Mouse (Mus musculus) liver, embryonic 14 days (tissue): ENCODE measurements around the gene Insl3. TPM values are rescaled to one million over a fixed set of nuclear protein-coding genes. Genes with fewer than 3 reads are reported as not detected.

ENCODE experiments used
- polyA plus RNA-seq: library from polyadenylated mRNA; depleted of rRNA; stranded (reverse); fragments of >200 nt; gene quantifications from 2 replicates; pipeline ENCODE4 v1.2.3, GENCODE M21; 2012; rRNA removed

Insl3 gene
- 0.70 and 1.2 TPM in 2 replicates for polyA plus RNA-seq

DNA sequence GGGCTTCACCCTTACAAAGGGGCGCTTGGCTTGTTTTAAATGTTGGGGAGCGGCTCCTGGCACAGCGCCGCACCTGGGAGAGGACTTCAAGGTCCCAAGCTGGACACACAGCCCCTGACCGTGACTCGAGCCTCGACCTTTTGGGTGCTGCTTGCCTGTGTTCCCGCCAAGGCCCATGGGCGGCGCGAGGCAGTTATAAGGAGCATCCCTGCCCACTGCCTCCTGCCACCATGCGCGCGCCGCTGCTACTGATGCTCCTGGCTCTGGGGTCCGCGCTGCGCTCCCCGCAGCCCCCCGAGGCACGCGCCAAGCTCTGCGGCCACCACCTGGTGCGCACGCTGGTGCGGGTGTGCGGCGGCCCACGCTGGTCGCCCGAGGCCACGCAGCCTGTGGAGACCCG is at the start of gene Insl3:
Insl3 (plus strand) TSS at position 187 of the 400 bp plus-strand sequence.

GRCm38 (mm10) chr8:71671549-71671965 is 17.5 kb upstream of the Insl3 start, which contains the start of gene Unc13a:
Gene Unc13a, minus strand, starts transcription at chr8:71671757.

GRCm38 (mm10) chr8:71676020-71676741 is 12.8 kb upstream of the Insl3 start, which contains the start of gene Jak3:
Gene Jak3, plus strand, starts transcription at chr8:71676296.

DNA sequence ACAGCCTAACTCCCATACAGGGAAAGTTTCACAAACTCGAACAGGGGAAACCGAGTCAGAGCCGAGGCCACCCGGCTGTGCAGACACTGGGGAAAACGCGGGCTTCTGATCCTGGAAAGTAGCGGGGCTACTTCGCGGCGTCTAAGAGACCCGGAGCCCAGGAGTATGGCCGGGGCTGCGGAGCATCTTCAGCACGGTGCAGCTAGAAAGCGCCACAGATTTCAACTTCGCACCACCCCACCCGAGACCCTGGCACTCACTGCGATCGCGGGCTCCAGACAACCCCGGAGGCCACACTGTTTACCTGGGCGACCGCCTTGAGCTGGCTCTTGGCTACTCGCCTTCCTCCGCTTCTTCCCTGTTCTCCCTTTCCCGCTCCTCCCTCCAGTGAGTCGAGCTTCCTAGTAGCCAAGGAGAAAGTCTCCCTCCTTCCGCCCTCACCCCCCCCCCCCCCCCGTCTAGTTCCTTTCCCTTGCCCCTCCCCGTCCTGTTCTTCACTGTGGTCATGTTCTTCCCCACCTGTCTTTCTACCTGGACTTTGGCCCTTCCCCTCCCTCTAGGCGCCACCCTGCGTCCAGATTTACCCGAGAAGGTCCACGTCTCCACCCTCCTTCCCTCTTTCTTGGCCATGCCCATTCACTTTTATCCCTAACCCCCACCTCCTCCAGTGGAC is 12.5 kb downstream of the Insl3 start, which contains the start of gene B3gnt3:
B3gnt3 (minus strand) TSS at position 376 of the 673 bp plus-strand sequence.

GRCm38 (mm10) chr8:71725122-71725924 is 36.3 kb downstream of the Insl3 start, which contains the start of gene Fcho1:
Gene Fcho1, minus strand, starts transcription at chr8:71725716.

Other genes starting within 250 kb of the Insl3 start
- 6.4 and 6.5 TPM in 2 replicates for gene Abhd8, start 225.6 kb upstream of the Insl3 start, polyA plus RNA-seq
- 39.4 and 44.7 TPM in 2 replicates for gene Mrpl34, start 224.3 kb upstream of the Insl3 start, polyA plus RNA-seq
- gene Dda1, start 220.0 kb upstream of the Insl3 start, polyA plus RNA-seq: 21.8 and 25.0 TPM in 2 replicates
- 1.3 and 1.8 TPM in 2 replicates for gene Ano8, start 203.3 kb upstream of the Insl3 start, polyA plus RNA-seq
- gene Gtpbp3, start 201.1 kb upstream of the Insl3 start, polyA plus RNA-seq: 8.4 and 8.9 TPM in 2 replicates
- 15.8 TPM in 2 replicates for gene Plvap, start 177.5 kb upstream of the Insl3 start, polyA plus RNA-seq
- 0.12 and 0.18 TPM in 2 replicates for gene Ccdc194, start 163.5 kb upstream of the Insl3 start, polyA plus RNA-seq
- gene Bst2, start 151.8 kb upstream of the Insl3 start, polyA plus RNA-seq: 47.6 and 62.9 TPM in 2 replicates
- 24.0 and 26.3 TPM in 2 replicates for gene Mvb12a, start 146.3 kb upstream of the Insl3 start, polyA plus RNA-seq
- gene Tmem221, start 130.3 kb upstream of the Insl3 start, polyA plus RNA-seq: 0.17 and 0.28 TPM in 2 replicates
- gene Nxnl1, start 122.6 kb upstream of the Insl3 start, polyA plus RNA-seq: not detected in 2 replicates
- gene Slc27a1, start 120.3 kb upstream of the Insl3 start, polyA plus RNA-seq: 1.6 and 1.9 TPM in 2 replicates
- gene Pgls, start 97.0 kb upstream of the Insl3 start, polyA plus RNA-seq: 40.2 and 45.8 TPM in 2 replicates
- gene Fam129c, start 91.6 kb upstream of the Insl3 start, polyA plus RNA-seq: 0.89 and 1.0 TPM in 2 replicates
- 30.1 and 32.1 TPM in 2 replicates for gene Colgalt1, start 78.2 kb upstream of the Insl3 start, polyA plus RNA-seq
- gene Unc13a, start 17.5 kb upstream of the Insl3 start, polyA plus RNA-seq: 0.08 and 0.20 TPM in 2 replicates
- gene Jak3, start 12.9 kb upstream of the Insl3 start, polyA plus RNA-seq: 3.4 and 4.0 TPM in 2 replicates
- gene B3gnt3, start 12.6 kb downstream of the Insl3 start, polyA plus RNA-seq: 1.7 and 1.9 TPM in 2 replicates
- gene Fcho1, start 36.5 kb downstream of the Insl3 start, polyA plus RNA-seq: 21.1 and 24.4 TPM in 2 replicates
- 0.40 and 0.55 TPM in 2 replicates for gene Zfp709, start 192.8 kb downstream of the Insl3 start, polyA plus RNA-seq
- 0.53 and 0.68 TPM in 2 replicates for gene Zfp882, start 219.4 kb downstream of the Insl3 start, polyA plus RNA-seq
- 5.6 and 6.4 TPM in 2 replicates for gene Zfp617, start 219.4 kb downstream of the Insl3 start, polyA plus RNA-seq